ENCODE assay signal across 8 mouse cellular contexts in genomic region chr10:11280578-11281463, GRCm38 (mm10). TPM values are rescaled to one million over a fixed set of nuclear protein-coding genes. Genes with fewer than 3 reads are reported as not detected.
DNase-seq lines count a peak whose midpoint lies in the region; ATAC-seq lines count a peak whose summit lies in the region.

Fbxo30 (plus strand) TSS chr10:11281330.

- peak; percentile 92 for ATAC-seq in embryonic facial prominence, embryonic 12.5 days (ENCODE audit: insufficient number of reproducible peaks, insufficient read depth, low FRiP score, low TSS enrichment)
- ATAC-seq in midbrain, embryonic 12.5 days (ENCODE audit: low FRiP score, low read depth): peak; percentile 92

- peak within 1 kb of the TSS; percentile 76 for H3K4me2 ChIP-seq in embryonic facial prominence, embryonic 12.5 days (replicated peaks)
- H3K4me2 ChIP-seq in midbrain, embryonic 12.5 days (replicated peaks): peak within 1 kb of the TSS; percentile 90

- WGBS in embryonic facial prominence, embryonic 12.5 days: under 1% methylated on average over 85 of the region's 93 CpGs
- under 1% methylated on average over 93 of the region's 93 CpGs for WGBS in limb, embryonic 10.5 days
- WGBS in midbrain, embryonic 12.5 days: under 1% methylated on average over 91 of the region's 93 CpGs

- H3K4me1 ChIP-seq in embryonic facial prominence, embryonic 12.5 days: no peaks in the 10 kb centered on the region
- H3K4me1 ChIP-seq in limb, embryonic 10.5 days: peaks cover 7% of the 10 kb centered on the region
- peaks cover 4% of the 10 kb centered on the region; the same call in 1 of the 2 replicates for H3K4me1 ChIP-seq in midbrain, embryonic 12.5 days

- H3K9ac ChIP-seq in embryonic facial prominence, embryonic 12.5 days: peak within 1 kb of the TSS; percentile 96
- peak within 1 kb of the TSS; percentile 93 for H3K9ac ChIP-seq in midbrain, embryonic 12.5 days (replicated peaks)

- H3K27ac ChIP-seq in embryonic facial prominence, embryonic 12.5 days: peak within 1 kb of the TSS; percentile 92
- peak within 1 kb of the TSS; percentile 99 for H3K27ac ChIP-seq in limb, embryonic 10.5 days
- H3K27ac ChIP-seq in midbrain, embryonic 12.5 days (replicated peaks): peak within 1 kb of the TSS; percentile 96

- peak; percentile 95 for DNase-seq in 3134 (ENCODE audit: extremely low read depth, insufficient read length, low spot score)
- DNase-seq in adrenal gland, postnatal 36 days: peak; percentile 95
- peak; percentile 95 for DNase-seq in heart, adult 18-20 months
- DNase-seq in kidney, adult 18-20 months: peak; percentile 97
- peak; percentile 97 for DNase-seq in limb, embryonic 10.5 days (ENCODE audit: low spot score)
- DNase-seq in skeletal muscle tissue, adult 2 months (ENCODE audit: low read depth, low spot score): peak; percentile 95

- H3K36me3 ChIP-seq in embryonic facial prominence, embryonic 12.5 days: 0 out of 2 replicates have a peak, but pooled peaks cover 3% of the 10 kb centered on the region
- peaks cover 4% of the 10 kb centered on the region for H3K36me3 ChIP-seq in limb, embryonic 10.5 days
- no peaks in the 10 kb centered on the region for H3K36me3 ChIP-seq in midbrain, embryonic 12.5 days

- peak within 1 kb of the TSS; percentile 84 for H3K4me3 ChIP-seq in embryonic facial prominence, embryonic 12.5 days
- peak within 1 kb of the TSS; percentile 97 for H3K4me3 ChIP-seq in limb, embryonic 10.5 days
- peak within 1 kb of the TSS; percentile 80 for H3K4me3 ChIP-seq in midbrain, embryonic 12.5 days

- no peaks in the 10 kb centered on the region for H3K9me3 ChIP-seq in embryonic facial prominence, embryonic 12.5 days
- H3K9me3 ChIP-seq in limb, embryonic 10.5 days (replicated peaks): no peaks in the 10 kb centered on the region
- H3K9me3 ChIP-seq in midbrain, embryonic 12.5 days: 0 out of 2 replicates have a peak, but pooled peaks cover 2% of the 10 kb centered on the region

- no peaks in the 10 kb centered on the region for H3K27me3 ChIP-seq in embryonic facial prominence, embryonic 12.5 days
- no peaks in the 10 kb centered on the region for H3K27me3 ChIP-seq in limb, embryonic 10.5 days (ENCODE audit: low read depth, poor library complexity, severe bottlenecking)
- H3K27me3 ChIP-seq in midbrain, embryonic 12.5 days: no peaks in the 10 kb centered on the region

RNA-seq across cellular contexts. Expression of gene Fbxo30, which starts in this region (rescaled TPM):
- total RNA-seq in adrenal gland, postnatal 36 days (2021): 10 to 100 TPM; 26.2 to 30.8 TPM
- 51.0 and 55.0 TPM in 2 replicates for polyA plus RNA-seq in embryonic facial prominence, embryonic 12.5 days (2016; fragmentation: Nextera tagmentation; extraction: Ambion mirVana)
- total RNA-seq in heart, adult 18-20 months (2021): 10 to 100 TPM; 33.1 to 35.1 TPM
- 50.6 and 55.8 TPM in 2 replicates for polyA plus RNA-seq in limb, embryonic 10.5 days (2016; fragmentation: Nextera tagmentation; extraction: Ambion mirVana)
- polyA plus RNA-seq in midbrain, embryonic 12.5 days (2016; fragmentation: Nextera tagmentation; extraction: Ambion mirVana): 51.0 and 53.5 TPM in 2 replicates

Comparison
In these comparisons a context has a peak if more than half of its experiments do, and no peak if none do; other contexts are left out.
1. Peak in every context shown above with its lines: DNase-seq, ATAC-seq, H3K4me3 ChIP-seq and H3K27ac ChIP-seq.